Mouse (Mus musculus) urinary bladder, postnatal 0 days (tissue): Measurements from ENCODE around the gene Olfr506. TPM values are rescaled to one million over a fixed set of nuclear protein-coding genes. Genes with fewer than 3 reads are reported as not detected.

ENCODE experiments used
- polyA plus RNA-seq: library from polyadenylated mRNA; unstranded; fragments of >200 nt; fragmentation: Nextera tagmentation; extraction: Ambion mirVana; gene quantifications from 2 replicates; pipeline ENCODE4 v1.2.1, GENCODE M21; 2015

The Olfr506 gene
- not detected in 2 replicates for polyA plus RNA-seq

GRCm38 (mm10) chr7:108610487-108610886 lies at the start of gene Olfr506:
Gene Olfr506, plus strand, starts transcription at chr7:108610787.

GRCm38 (mm10) chr7:108565693-108566092 lies 44.9 kb upstream of the Olfr506 start, which contains the start of gene Olfr504:
Gene Olfr504, minus strand, starts transcription at chr7:108565793.

GRCm38 (mm10) chr7:108621514-108621913 lies 10.9 kb downstream of the Olfr506 start, which contains the start of gene Olfr507:
Gene Olfr507, plus strand, starts transcription at chr7:108621814.

GRCm38 (mm10) chr7:108629694-108630093 lies 19.1 kb downstream of the Olfr506 start, which contains the start of gene Olfr508:
Gene Olfr508, plus strand, starts transcription at chr7:108629994.

GRCm38 (mm10) chr7:108651806-108652205 lies 41.2 kb downstream of the Olfr506 start, which contains the start of gene Olfr509:
Gene Olfr509, minus strand, starts transcription at chr7:108651906.

Other genes with a start within 250 kb of the Olfr506 start
- gene Olfr494, start 245.5 kb upstream of the Olfr506 start, polyA plus RNA-seq = not detected in 2 replicates
- not detected in 2 replicates for gene Olfr495, start 217.6 kb upstream of the Olfr506 start, polyA plus RNA-seq
- not detected in 2 replicates for gene Olfr497, start 190.4 kb upstream of the Olfr506 start, polyA plus RNA-seq
- not detected in 2 replicates for gene Olfr498, start 145.5 kb upstream of the Olfr506 start, polyA plus RNA-seq
- not detected in 2 replicates for gene Olfr502, start 85.7 kb upstream of the Olfr506 start, polyA plus RNA-seq
- gene Olfr503, start 66.3 kb upstream of the Olfr506 start, polyA plus RNA-seq = not detected in 2 replicates
- not detected in 2 replicates for gene Olfr504, start 45.0 kb upstream of the Olfr506 start, polyA plus RNA-seq
- gene Olfr507, start 11.0 kb downstream of the Olfr506 start, polyA plus RNA-seq = not detected in 2 replicates
- not detected in 2 replicates for gene Olfr508, start 19.2 kb downstream of the Olfr506 start, polyA plus RNA-seq
- not detected in 2 replicates for gene Olfr509, start 41.1 kb downstream of the Olfr506 start, polyA plus RNA-seq
- gene Olfr510, start 55.6 kb downstream of the Olfr506 start, polyA plus RNA-seq = not detected in 2 replicates
- gene Olfr512, start 102.5 kb downstream of the Olfr506 start, polyA plus RNA-seq = not detected in 2 replicates
- gene Olfr513, start 140.2 kb downstream of the Olfr506 start, polyA plus RNA-seq = not detected in 2 replicates
- not detected in 2 replicates for gene Olfr514, start 215.2 kb downstream of the Olfr506 start, polyA plus RNA-seq
- gene Olfr516, start 239.7 kb downstream of the Olfr506 start, polyA plus RNA-seq = not detected in 2 replicates